Mouse (Mus musculus) ES-E14 (cell line): Measurements from ENCODE around the gene Elmo1. TPM values are rescaled to one million over a fixed set of nuclear protein-coding genes. Genes with fewer than 3 reads are reported as not detected.
"Not testable (repeated sequence)": the region's sequence is repeated elsewhere in the genome, so short reads cannot be mapped to it uniquely, and the experiment has no call there.

Experiments used
- DNase-seq: peaks from one replicate; pipeline ENCODE4 v3.0.0-alpha.2; 2013; ENCODE audit warnings: low read depth, low spot score
- H3K27ac ChIP-seq: 2 replicates; pipeline ENCODE4 v1.5.1; 2012; ENCODE audit warnings: low read depth, mild to moderate bottlenecking, low read length, moderate library complexity, mixed read lengths; ENCODE audit not compliant: poor library complexity, insufficient read depth, severe bottlenecking
- H3K36me3 ChIP-seq: 2 replicates; pipeline ENCODE4 v1.6.1; 2012; ENCODE audit warnings: mild to moderate bottlenecking, low read length, moderate library complexity, mixed read lengths; ENCODE audit not compliant: control insufficient read depth, poor library complexity, insufficient read depth, severe bottlenecking
- H3K4me1 ChIP-seq, 2 experiments: fragments of 150-350 bp in 1 of 2; sonication (generic) in 1 of 2; 2 replicates each; pipeline ENCODE4 v1.6.1; 2012; ENCODE audit warnings: low read length in 2 of 2, mild to moderate bottlenecking in 1 of 2, mixed read lengths in 1 of 2; ENCODE audit not compliant: control insufficient read depth in 2 of 2, insufficient read depth in 2 of 2, poor library complexity in 1 of 2
- H3K4me3 ChIP-seq, 2 experiments: fragments of 150-350 bp in 1 of 2; sonication (generic) in 1 of 2; 2 replicates each; pipeline ENCODE4 v1.5.1; 2012; ENCODE audit warnings: low read length in 2 of 2, low read depth in 1 of 2, mild to moderate bottlenecking in 1 of 2, mixed read lengths in 1 of 2; ENCODE audit not compliant: insufficient read depth in 1 of 2, poor library complexity in 1 of 2, severe bottlenecking in 1 of 2
- H3K9ac ChIP-seq: 2 replicates; pipeline ENCODE4 v1.6.1; 2012; ENCODE audit warnings: low read depth, mild to moderate bottlenecking, low read length, mixed read lengths; ENCODE audit not compliant: poor library complexity, insufficient read depth, severe bottlenecking
- H3K9me3 ChIP-seq: fragments of 150-350 bp; sonication (generic); 2 replicates; pipeline ENCODE4 v1.6.1; 2012; ENCODE audit warnings: low read depth, mild to moderate bottlenecking, low read length; ENCODE audit not compliant: control insufficient read depth, insufficient read depth
- CHD2 ChIP-seq: IDR thresholded peaks from 2 replicates; pipeline ENCODE4 v1.6.1; 2014; ENCODE audit warnings: mild to moderate bottlenecking, low read depth, low read length, inconsistent platforms
- HCFC1 ChIP-seq: IDR thresholded peaks from 2 replicates; pipeline ENCODE4 v1.6.1; 2012; ENCODE audit warnings: low read length, inconsistent platforms, borderline replicate concordance; ENCODE audit not compliant: insufficient read depth
- MAFK ChIP-seq: IDR thresholded peaks from 2 replicates; pipeline ENCODE4 v1.6.1; 2014; ENCODE audit warnings: mild to moderate bottlenecking, low read depth, low read length, inconsistent platforms; ENCODE audit not compliant: insufficient read depth
- ZC3H11A ChIP-seq: IDR thresholded peaks from 2 replicates; pipeline ENCODE4 v1.6.1; 2012; ENCODE audit warnings: low read depth, mild to moderate bottlenecking, inconsistent platforms, low read length, borderline replicate concordance
- ZNF384 ChIP-seq: IDR thresholded peaks from 2 replicates; pipeline ENCODE4 v1.6.1; 2012; ENCODE audit warnings: low read depth, low read length, inconsistent platforms
- in situ Hi-C, 2 experiments: fragments of 600-800 bp; cut with MboI; formaldehyde crosslinking; loops; one replicate each; pipeline ENCODE4 v1.15.1; 2025; ENCODE audit warnings: low sequenced_read_pairs in 2 of 2, inconsistent platforms in 1 of 2; ENCODE audit not compliant: unreplicated experiment in 2 of 2
- total RNA-seq: library from RNA; depleted of rRNA; stranded (reverse); fragments of 300-350 nt; gene quantifications from 2 replicates; pipeline ENCODE4 v1.2.3, GENCODE M21; 2012

Elmo1 gene
- total RNA-seq, 1 experiment: 3.7 TPM

GRCm38 (mm10) chr13:20619946-20620345 is 529.5 kb downstream of the Elmo1 start:
- TF ChIP-seq ZC3H11A: no peak
- TF ChIP-seq ZNF384: no peak
- TF ChIP-seq MAFK: no peak
- no peak for TF ChIP-seq CHD2
- no peak for TF ChIP-seq HCFC1
- in situ Hi-C loops: no loop called here
- Histone ChIP-seq H3K36me3 (no peaks in the 10 kb centered on the region), H3K27ac (no peak overlapping the region), H3K9me3 (no peaks in the 10 kb centered on the region), H3K9ac (no peak overlapping the region), H3K4me3 (no peak overlapping the region), H3K4me1 (no peaks in the 10 kb centered on the region)
- no peak for DNase-seq

GRCm38 (mm10) chr13:20623071-20623850 is 532.9 kb downstream of the Elmo1 start:
- in situ Hi-C loops: no loop called here
- no peak overlapping the region for H3K27ac ChIP-seq
- H3K4me1 ChIP-seq: no peaks in the 10 kb centered on the region
- DNase-seq: no peak
- TF ChIP-seq ZC3H11A (no peak), ZNF384 (no peak), HCFC1 (no peak), MAFK (no peak), CHD2 (no peak)
- H3K4me3 ChIP-seq: no peak overlapping the region
- H3K36me3 ChIP-seq: no peaks in the 10 kb centered on the region
- H3K9me3 ChIP-seq: no peaks in the 10 kb centered on the region
- no peak overlapping the region for H3K9ac ChIP-seq

- DNase-seq: peak; percentile 44
- TF ChIP-seq CHD2 (no peak), MAFK (no peak), ZNF384 (no peak), ZC3H11A (no peak), HCFC1 (no peak)
- Histone ChIP-seq H3K4me1 (no peaks in the 10 kb centered on the region), H3K36me3 (no peaks in the 10 kb centered on the region), H3K9me3 (no peaks in the 10 kb centered on the region), H3K4me3 (no peak overlapping the region), H3K27ac (no peak overlapping the region), H3K9ac (no peak overlapping the region)
- in situ Hi-C loops: no loop called here
Measured at GRCm38 (mm10) chr13:20627796-20628195, 537.4 kb downstream of the Elmo1 start.

- no peak for TF ChIP-seq CHD2
- no peak for TF ChIP-seq MAFK
- no peak for TF ChIP-seq HCFC1
- no peak for TF ChIP-seq ZNF384
- TF ChIP-seq ZC3H11A: no peak
- Histone ChIP-seq H3K27ac (no peak overlapping the region), H3K9me3 (no peaks in the 10 kb centered on the region), H3K4me1 (no peaks in the 10 kb centered on the region), H3K4me3 (no peak overlapping the region), H3K36me3 (no peaks in the 10 kb centered on the region), H3K9ac (no peak overlapping the region)
- no peak for DNase-seq
- in situ Hi-C loops: no loop called here
Measured at GRCm38 (mm10) chr13:20632477-20632876, 542.1 kb downstream of the Elmo1 start.

- H3K4me1 ChIP-seq, H3K36me3 ChIP-seq, H3K9ac ChIP-seq, in situ Hi-C loops, H3K9me3 ChIP-seq, DNase-seq, H3K27ac ChIP-seq, H3K4me3 ChIP-seq: not testable (repeated sequence)
Measured at GRCm38 (mm10) chr13:20634679-20635078, 544.3 kb downstream of the Elmo1 start.
